Mouse (Mus musculus) hindbrain, embryonic 10.5 days (tissue): ENCODE results near the gene Spag9. TPM values are rescaled to one million over a fixed set of nuclear protein-coding genes. Genes with fewer than 3 reads are reported as not detected.
"Not testable (repeated sequence)": the region's sequence is repeated elsewhere in the genome, so short reads cannot be mapped to it uniquely, and the experiment has no call there.

Experiments
- DNase-seq: peaks from one replicate; pipeline ENCODE4 v3.0.0-alpha.2; 2017; ENCODE audit warnings: low spot score
- H3K27ac ChIP-seq: fragments of 300-500 bp; sonication (generic); 2 replicates; pipeline ENCODE4 v1.5.1; 2016; ENCODE audit warnings: mild to moderate bottlenecking, moderate library complexity
- H3K27me3 ChIP-seq: fragments of 300-500 bp; sonication (generic); 2 replicates; pipeline ENCODE4 v1.6.1; 2016; ENCODE audit warnings: mild to moderate bottlenecking; ENCODE audit not compliant: poor library complexity, insufficient read depth, severe bottlenecking
- H3K36me3 ChIP-seq: fragments of 300-500 bp; sonication (generic); 2 replicates; pipeline ENCODE4 v1.6.1; 2016; ENCODE audit warnings: mild to moderate bottlenecking, moderate library complexity
- H3K4me1 ChIP-seq: fragments of 300-500 bp; sonication (generic); replicated peaks from 2 replicates; pipeline ENCODE4 v1.6.1; 2016; ENCODE audit warnings: mild to moderate bottlenecking
- H3K4me3 ChIP-seq: fragments of 300-500 bp; sonication (generic); 2 replicates; pipeline ENCODE4 v1.5.1; 2016; ENCODE audit warnings: mild to moderate bottlenecking, moderate library complexity
- H3K9me3 ChIP-seq: fragments of 300-500 bp; sonication (generic); 2 replicates; pipeline ENCODE4 v1.6.1; 2016; ENCODE audit warnings: mild to moderate bottlenecking, moderate library complexity
- WGBS: fragments of 180-500 bp; shearing (Covaris S2); methylation state at CpG from one replicate; pipeline ENCODE4 v1.1.7; 2016; 5-methylcytosine and 5-hydroxymethylcytosine counted together
- polyA plus RNA-seq: library from polyadenylated mRNA; unstranded; fragments of >200 nt; fragmentation: Nextera tagmentation; extraction: Ambion mirVana; gene quantifications from 2 replicates; pipeline ENCODE4 v1.2.1, GENCODE M21; 2016

Spag9 gene
- polyA plus RNA-seq, 1 experiment from 2014 or later = 70.1 TPM

- peaks cover 25% of the 10 kb centered on the region for H3K4me1 ChIP-seq
- not testable (repeated sequence) for H3K36me3 ChIP-seq, H3K4me3 ChIP-seq, H3K27me3 ChIP-seq, H3K9me3 ChIP-seq, H3K27ac ChIP-seq, DNase-seq
- 79% methylated on average over 1 of the region's 1 CpGs for WGBS
Observed at GRCm38 (mm10) chr11:94042301-94042700, 46.4 kb downstream of the Spag9 start.

GRCm38 (mm10) chr11:94043998-94044985, 48.4 kb downstream of the Spag9 start:
- Histone ChIP-seq H3K27me3 (no peaks in the 10 kb centered on the region), H3K27ac (peak overlapping the region; percentile 96), H3K4me3 (peak overlapping the region; percentile 68), H3K4me1 (peaks cover 32% of the 10 kb centered on the region), H3K9me3 (no peaks in the 10 kb centered on the region), H3K36me3 (peaks cover 17% of the 10 kb centered on the region)
- 4% methylated on average over 22 of the region's 22 CpGs for WGBS
- DNase-seq = peak; percentile 95

GRCm38 (mm10) chr11:94045016-94045415, 49.1 kb downstream of the Spag9 start:
- Histone ChIP-seq H3K27ac (peak overlapping the region; percentile 96), H3K36me3 (peaks cover 24% of the 10 kb centered on the region), H3K4me1 (peaks cover 32% of the 10 kb centered on the region), H3K9me3 (no peaks in the 10 kb centered on the region), H3K4me3 (peak overlapping the region; percentile 68), H3K27me3 (no peaks in the 10 kb centered on the region)
- DNase-seq = peak; percentile 52
- WGBS = 10% methylated on average over 4 of the region's 4 CpGs

- no peak for DNase-seq
- WGBS = 63% methylated on average over 2 of the region's 2 CpGs
- Histone ChIP-seq H3K36me3 (peaks cover 47% of the 10 kb centered on the region), H3K27me3 (no peaks in the 10 kb centered on the region), H3K4me1 (peaks cover 30% of the 10 kb centered on the region), H3K9me3 (no peaks in the 10 kb centered on the region), H3K27ac (peak overlapping the region; percentile 59), H3K4me3 (peak overlapping the region; percentile 68)
Observed at GRCm38 (mm10) chr11:94047288-94047687, 51.4 kb downstream of the Spag9 start.

GRCm38 (mm10) chr11:94054176-94054575, 58.3 kb downstream of the Spag9 start:
- 86% methylated on average over 3 of the region's 3 CpGs for WGBS
- Histone ChIP-seq H3K4me1 (peaks cover 5% of the 10 kb centered on the region; the same call in 1 of the 2 replicates), H3K27ac (no peak overlapping the region), H3K4me3 (no peak overlapping the region), H3K9me3 (no peaks in the 10 kb centered on the region), H3K36me3 (peaks cover 87% of the 10 kb centered on the region), H3K27me3 (no peaks in the 10 kb centered on the region)
- no peak for DNase-seq

GRCm38 (mm10) chr11:94054901-94055300, 59.0 kb downstream of the Spag9 start:
- Histone ChIP-seq H3K27ac (no peak overlapping the region), H3K36me3 (peaks cover 87% of the 10 kb centered on the region), H3K9me3 (no peaks in the 10 kb centered on the region), H3K4me1 (peaks cover 5% of the 10 kb centered on the region; the same call in 1 of the 2 replicates), H3K4me3 (no peak overlapping the region), H3K27me3 (no peaks in the 10 kb centered on the region)
- 81% methylated on average over 3 of the region's 3 CpGs for WGBS
- DNase-seq = no peak

- Histone ChIP-seq H3K9me3 (no peaks in the 10 kb centered on the region), H3K4me3 (no peak overlapping the region), H3K27me3 (no peaks in the 10 kb centered on the region), H3K4me1 (no peaks in the 10 kb centered on the region), H3K27ac (no peak overlapping the region), H3K36me3 (peaks cover 94% of the 10 kb centered on the region)
- WGBS = 98% methylated on average over 5 of the region's 5 CpGs
- no peak for DNase-seq
Observed at GRCm38 (mm10) chr11:94063941-94064340, 68.0 kb downstream of the Spag9 start.

- no peaks in the 10 kb centered on the region for H3K9me3 ChIP-seq
- no peak overlapping the region for H3K27ac ChIP-seq
- H3K27me3 ChIP-seq = no peaks in the 10 kb centered on the region
- WGBS = 74% methylated on average over 2 of the region's 2 CpGs
- H3K4me1 ChIP-seq = no peaks in the 10 kb centered on the region
- peaks cover 97% of the 10 kb centered on the region for H3K36me3 ChIP-seq
- no peak overlapping the region for H3K4me3 ChIP-seq
- no peak for DNase-seq
Observed at GRCm38 (mm10) chr11:94070455-94070854, 74.6 kb downstream of the Spag9 start.

- no peaks in the 10 kb centered on the region for H3K27me3 ChIP-seq
- no peaks in the 10 kb centered on the region for H3K4me1 ChIP-seq
- 92% methylated on average over 4 of the region's 4 CpGs for WGBS
- H3K36me3 ChIP-seq = peaks cover 94% of the 10 kb centered on the region
- no peaks in the 10 kb centered on the region for H3K9me3 ChIP-seq
- no peak overlapping the region for H3K27ac ChIP-seq
- no peak overlapping the region for H3K4me3 ChIP-seq
- DNase-seq = no peak
Observed at GRCm38 (mm10) chr11:94073283-94073682, 77.4 kb downstream of the Spag9 start.

GRCm38 (mm10) chr11:94086966-94087365, 91.1 kb downstream of the Spag9 start:
- DNase-seq, H3K4me3 ChIP-seq, H3K27me3 ChIP-seq, H3K4me1 ChIP-seq, H3K27ac ChIP-seq, H3K9me3 ChIP-seq: not testable (repeated sequence)
- WGBS = 90% methylated on average over 2 of the region's 2 CpGs
- H3K36me3 ChIP-seq = peaks cover 100% of the 10 kb centered on the region

- no peaks in the 10 kb centered on the region for H3K4me1 ChIP-seq
- no peak for DNase-seq
- 89% methylated on average over 4 of the region's 4 CpGs for WGBS
- H3K36me3 ChIP-seq = peaks cover 100% of the 10 kb centered on the region
- no peaks in the 10 kb centered on the region for H3K9me3 ChIP-seq
- no peak overlapping the region for H3K4me3 ChIP-seq
- no peak overlapping the region for H3K27ac ChIP-seq
- no peaks in the 10 kb centered on the region for H3K27me3 ChIP-seq
Observed at GRCm38 (mm10) chr11:94090496-94090895, 94.6 kb downstream of the Spag9 start.

- Histone ChIP-seq H3K36me3 (peaks cover 98% of the 10 kb centered on the region), H3K27me3 (no peaks in the 10 kb centered on the region), H3K4me1 (no peaks in the 10 kb centered on the region), H3K9me3 (no peaks in the 10 kb centered on the region), H3K4me3 (no peak overlapping the region), H3K27ac (no peak overlapping the region)
- 92% methylated on average over 3 of the region's 3 CpGs for WGBS
- DNase-seq = no peak
Observed at GRCm38 (mm10) chr11:94097489-94097888, 101.6 kb downstream of the Spag9 start.

- Histone ChIP-seq H3K27me3 (no peaks in the 10 kb centered on the region), H3K4me3 (no peak overlapping the region), H3K4me1 (no peaks in the 10 kb centered on the region), H3K9me3 (no peaks in the 10 kb centered on the region), H3K36me3 (peaks cover 98% of the 10 kb centered on the region), H3K27ac (no peak overlapping the region)
- WGBS = 95% methylated on average over 5 of the region's 5 CpGs
- no peak for DNase-seq
Observed at GRCm38 (mm10) chr11:94098840-94099239, 102.9 kb downstream of the Spag9 start.
